Mouse (Mus musculus): ENCODE results near the gene Sprr2d.

The Sprr2d gene

DNA sequence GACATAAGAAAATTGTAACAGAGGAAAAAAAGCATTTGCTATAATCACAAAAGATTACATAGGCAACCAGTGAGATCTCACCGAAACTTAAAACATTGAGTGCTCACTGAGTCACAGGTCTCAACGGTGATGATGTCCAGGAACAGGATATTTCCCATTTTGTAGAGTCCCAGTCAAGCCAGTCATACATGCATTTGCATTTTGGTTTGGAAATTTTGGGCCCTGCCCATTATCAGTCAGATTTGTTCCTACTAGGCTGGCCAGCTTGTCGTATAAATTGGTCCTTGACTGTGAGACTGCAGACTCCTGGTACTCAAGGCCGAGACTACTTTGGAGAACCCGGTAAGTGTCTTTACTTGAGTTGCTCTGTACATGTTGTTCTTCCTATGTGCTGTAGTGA is at the start of gene Sprr2d:
Gene Sprr2d, plus strand, starts transcription at position 301 of the 400 bp plus-strand sequence.
- DNase-seq (ENCODE audit: low read depth in 2 of 2, low spot score in 2 of 2) = no peak

DNA sequence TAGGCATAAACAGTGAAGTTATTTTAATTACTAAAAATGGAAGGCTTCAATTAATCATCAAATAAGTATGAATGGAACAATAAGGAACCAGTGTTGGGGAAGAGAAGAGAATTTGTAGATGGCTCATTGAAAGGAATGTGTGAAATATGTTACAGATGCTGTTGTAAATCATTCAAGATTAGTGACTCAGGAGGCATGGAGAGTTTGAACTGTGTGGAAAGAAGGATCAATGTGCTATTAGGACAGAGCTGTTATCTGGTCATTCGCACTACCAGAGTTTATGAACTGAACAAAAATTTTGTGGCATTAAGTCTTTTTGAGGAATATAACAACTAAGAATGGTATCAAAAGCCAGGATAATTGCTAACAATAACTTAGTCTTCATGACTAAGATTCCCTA is 31.5 kb upstream of the Sprr2d start:
- DNase-seq (ENCODE audit: low read depth in 2 of 2, low spot score in 2 of 2) = no peak

DNA sequence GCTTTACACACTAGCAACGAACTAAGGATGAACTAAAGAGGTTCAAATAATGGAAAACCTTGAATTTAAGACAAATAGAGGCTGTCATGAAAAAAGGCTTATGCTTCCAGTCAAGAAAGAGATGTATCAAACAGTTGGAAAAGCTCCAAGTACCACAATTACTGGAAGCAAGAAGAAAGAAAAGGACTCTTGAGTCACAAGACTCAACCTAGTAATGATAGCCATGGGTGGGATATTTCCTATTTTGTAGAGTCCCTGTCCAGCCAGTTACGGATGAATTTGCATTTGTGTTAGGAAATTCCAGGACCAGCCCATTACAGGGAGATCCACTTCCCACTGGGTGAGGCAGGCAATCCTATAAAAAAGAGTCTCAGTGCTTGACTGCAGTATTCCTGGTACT is 22.6 kb upstream of the Sprr2d start, which contains the start of gene Sprr2b:
Gene Sprr2b, plus strand, starts transcription at position 301 of the 400 bp plus-strand sequence.
- DNase-seq (ENCODE audit: low read depth in 2 of 2, low spot score in 2 of 2) = no peak

DNA sequence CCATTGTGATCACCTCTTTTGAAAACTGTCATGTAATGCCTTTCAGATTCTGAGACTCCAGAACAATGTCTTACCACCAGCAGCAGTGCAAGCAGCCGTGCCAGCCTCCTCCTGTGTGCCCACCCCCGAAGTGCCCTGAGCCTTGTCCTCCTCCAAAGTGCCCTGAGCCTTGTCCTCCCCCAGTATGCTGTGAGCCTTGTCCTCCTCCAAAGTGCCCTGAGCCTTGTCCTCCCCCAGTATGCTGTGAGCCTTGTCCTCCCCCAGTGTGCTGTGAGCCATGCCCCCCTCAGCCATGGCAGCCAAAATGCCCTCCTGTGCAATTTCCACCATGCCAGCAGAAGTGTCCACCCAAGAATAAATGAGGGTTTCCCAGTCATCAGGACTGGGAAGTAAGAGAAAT is 21.6 kb upstream of the Sprr2d start:
- DNase-seq (ENCODE audit: low read depth in 2 of 2, low spot score in 2 of 2) = no peak

DNA sequence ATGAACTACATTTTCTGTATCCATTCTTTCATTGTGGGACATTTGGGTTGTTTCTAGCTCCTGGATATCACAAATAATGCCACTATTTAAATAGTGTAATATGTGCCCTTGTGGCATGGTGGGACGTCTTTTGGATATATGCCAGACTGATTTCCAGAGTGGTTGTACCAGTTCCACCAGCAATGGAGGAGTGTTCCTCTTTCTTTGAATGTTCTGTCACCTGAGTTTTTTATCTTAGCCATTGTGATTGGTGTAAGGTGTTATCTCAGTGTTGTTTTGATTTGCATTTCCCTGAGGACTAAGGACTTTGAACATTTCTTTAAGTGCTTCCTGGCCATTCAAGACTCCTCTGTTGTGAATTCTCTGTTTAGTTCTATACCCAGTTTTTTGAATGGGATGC is 2.7 kb upstream of the Sprr2d start:
- no peak for DNase-seq (ENCODE audit: low read depth in 2 of 2, low spot score in 2 of 2)

DNA sequence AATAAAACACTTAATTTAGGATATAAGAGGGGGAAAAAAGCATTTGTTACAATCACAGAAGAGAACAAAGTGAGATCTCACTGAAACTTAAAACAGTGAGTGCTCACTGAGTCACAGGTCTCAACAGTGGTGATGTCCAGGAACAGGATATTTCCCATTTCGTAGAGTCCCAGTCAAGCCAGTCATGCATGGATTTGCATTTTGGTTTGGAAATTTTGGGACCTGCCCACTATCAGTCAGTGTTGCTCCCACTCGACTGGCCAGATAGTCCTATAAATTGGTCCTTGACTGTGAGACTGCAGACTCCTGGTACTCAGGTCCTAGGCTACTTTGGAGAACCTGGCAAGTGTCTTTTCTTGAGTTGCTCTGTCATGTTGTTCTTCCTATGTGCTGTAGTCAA is 12.9 kb downstream of the Sprr2d start, which contains the start of gene Sprr2e:
Gene Sprr2e, plus strand, starts transcription at position 301 of the 400 bp plus-strand sequence.
- DNase-seq (ENCODE audit: low read depth in 2 of 2, low spot score in 2 of 2) = no peak

DNA sequence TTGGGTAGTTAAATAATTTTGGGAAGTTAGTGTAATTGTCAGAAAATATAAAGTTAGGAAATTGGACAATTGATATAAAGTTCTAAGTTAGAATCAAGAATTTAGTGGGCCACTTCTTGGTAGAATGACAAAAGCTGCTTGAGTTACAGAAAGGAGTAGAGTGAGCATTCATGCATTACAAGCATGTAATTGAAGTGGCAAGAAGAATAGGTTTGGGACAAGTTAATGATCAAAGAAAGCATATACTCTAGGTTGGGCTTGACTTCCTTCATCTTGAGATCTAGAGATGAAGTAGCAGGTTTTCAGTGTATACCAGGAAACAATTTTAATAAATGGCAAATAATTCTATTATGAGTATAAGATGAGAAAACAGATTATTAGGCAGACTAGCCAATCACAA is 22.7 kb downstream of the Sprr2d start:
- no peak for DNase-seq (ENCODE audit: low read depth in 2 of 2, low spot score in 2 of 2)

DNA sequence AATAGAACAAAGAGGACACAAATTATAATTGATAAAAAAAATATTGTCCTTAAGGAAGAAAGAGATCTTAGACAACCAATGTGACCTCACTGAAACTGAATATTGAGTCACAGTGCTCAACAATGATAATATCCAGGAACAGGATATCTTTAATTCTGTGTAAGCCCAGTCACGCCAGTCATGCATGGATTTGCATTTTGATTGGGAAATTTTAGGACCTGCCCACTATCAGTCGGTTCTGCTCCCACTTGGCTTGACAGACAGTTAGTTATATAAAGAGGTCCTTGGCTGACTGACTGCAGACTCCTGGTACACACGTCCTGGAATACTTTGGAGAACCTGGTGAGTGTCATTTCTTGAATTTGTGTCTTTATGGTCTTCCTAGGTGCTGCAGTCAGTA is 25.9 kb downstream of the Sprr2d start, which contains the start of gene Sprr2f:
Gene Sprr2f, plus strand, starts transcription at position 301 of the 400 bp plus-strand sequence.
- DNase-seq (ENCODE audit: low read depth in 2 of 2, low spot score in 2 of 2) = no peak

DNA sequence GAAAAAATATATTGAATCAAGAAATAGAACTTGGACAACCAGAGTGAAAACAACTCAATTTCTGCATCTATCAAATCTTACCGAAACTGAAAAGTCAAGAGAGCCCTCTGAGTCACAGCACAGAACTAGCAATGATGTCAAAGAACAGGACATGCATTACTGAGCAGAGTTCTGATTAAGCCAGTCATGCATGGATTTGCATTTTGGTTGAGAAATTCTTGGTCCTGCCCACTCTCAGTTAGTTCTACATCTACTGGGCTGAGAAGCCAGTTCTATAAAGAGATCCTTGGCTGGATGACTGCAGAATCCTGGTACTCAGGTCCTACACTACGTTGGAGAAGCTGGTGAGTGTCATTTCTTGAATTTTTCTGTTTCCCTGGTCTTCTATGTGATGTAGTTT is 34.7 kb downstream of the Sprr2d start:
- no peak for DNase-seq (ENCODE audit: low read depth in 2 of 2, low spot score in 2 of 2)

DNA sequence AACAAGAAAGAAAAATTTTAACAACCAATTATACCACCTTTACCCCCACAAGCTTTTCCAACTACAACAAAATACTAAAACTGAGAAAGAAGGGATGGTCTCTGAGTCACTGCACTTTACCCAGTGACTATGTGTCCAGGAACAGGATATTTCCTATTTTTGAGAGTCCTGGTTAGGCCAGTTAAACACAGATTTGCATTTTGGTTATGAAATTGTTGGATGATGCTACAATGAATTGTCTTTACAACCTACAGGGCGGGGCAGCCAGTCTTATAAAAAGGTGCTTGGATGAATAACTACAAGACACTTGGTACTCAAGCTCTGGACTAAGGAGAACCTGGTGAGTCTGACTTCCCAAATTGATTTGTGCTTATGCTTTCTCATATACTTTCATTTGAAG is 46.4 kb downstream of the Sprr2d start, which contains the start of gene Sprr2h:
Gene Sprr2h, plus strand, starts transcription at position 301 of the 400 bp plus-strand sequence.
- no peak for DNase-seq (ENCODE audit: low read depth in 2 of 2, low spot score in 2 of 2)

All from CD8-positive naive resting alpha-beta T cell, adult 2 months (primary cell).